Mouse (Mus musculus) left cerebral cortex, postnatal 36 days (tissue): ENCODE measurements around the gene Prps1l3. TPM values are rescaled to one million over a fixed set of nuclear protein-coding genes. Genes with fewer than 3 reads are reported as not detected.
"Not testable (repeated sequence)": the region's sequence is repeated elsewhere in the genome, so short reads cannot be mapped to it uniquely, and the experiment has no call there.

Source experiments
- DNase-seq, 2 experiments: peaks; one replicate each; pipeline ENCODE4 v3.0.0; 2021 to 2022; ENCODE audit warnings: low spot score in 2 of 2, mixed read lengths in 1 of 2
- intact Hi-C: fragments of 180-260 bp; cut with DNase I; formaldehyde crosslinking; loops from one replicate; pipeline ENCODE4 v1.15.1; 2025
- total RNA-seq, 2 experiments: library from RNA; stranded (reverse); gene quantifications; 2 replicates each; pipeline ENCODE4 v1.2.3; 2021

Gene Prps1l3
- 10 to 100 TPM; 12.9 to 14.6 TPM for total RNA-seq

DNA sequence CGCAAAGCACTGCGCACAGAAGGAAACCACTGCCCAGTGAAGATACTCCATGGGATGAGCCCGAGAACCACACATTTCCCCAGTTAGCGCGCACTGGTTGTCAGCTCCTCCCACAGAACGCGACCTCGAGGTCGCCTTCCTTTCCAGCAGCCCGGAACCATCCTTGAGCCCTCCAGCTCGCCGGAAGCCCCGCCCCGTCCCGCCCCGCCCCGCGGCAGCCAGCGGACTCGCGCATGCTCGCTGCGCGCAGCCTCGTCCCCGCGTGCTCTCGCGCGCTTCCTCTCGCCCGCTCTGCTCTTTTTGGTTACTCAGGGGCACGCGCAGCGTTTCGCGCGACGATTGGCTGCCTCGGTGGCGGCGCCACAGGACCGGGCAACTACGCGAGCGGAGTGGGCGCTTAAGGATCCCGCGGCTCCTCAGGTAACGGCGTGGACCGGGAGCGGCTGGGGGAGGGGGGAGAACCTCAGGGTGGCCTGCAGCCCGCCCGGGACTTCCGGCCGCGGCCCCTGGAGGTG is at the start of gene Prps1l3, which contains the start of gene Mipol1:
Gene Prps1l3, plus strand, starts transcription at position 221 of the 515 bp plus-strand sequence.
Gene Mipol1, plus strand, starts transcription at position 236 of the 515 bp plus-strand sequence.
- DNase-seq: peak; percentile 88 to 91
- intact Hi-C loops: no loop called here

DNA sequence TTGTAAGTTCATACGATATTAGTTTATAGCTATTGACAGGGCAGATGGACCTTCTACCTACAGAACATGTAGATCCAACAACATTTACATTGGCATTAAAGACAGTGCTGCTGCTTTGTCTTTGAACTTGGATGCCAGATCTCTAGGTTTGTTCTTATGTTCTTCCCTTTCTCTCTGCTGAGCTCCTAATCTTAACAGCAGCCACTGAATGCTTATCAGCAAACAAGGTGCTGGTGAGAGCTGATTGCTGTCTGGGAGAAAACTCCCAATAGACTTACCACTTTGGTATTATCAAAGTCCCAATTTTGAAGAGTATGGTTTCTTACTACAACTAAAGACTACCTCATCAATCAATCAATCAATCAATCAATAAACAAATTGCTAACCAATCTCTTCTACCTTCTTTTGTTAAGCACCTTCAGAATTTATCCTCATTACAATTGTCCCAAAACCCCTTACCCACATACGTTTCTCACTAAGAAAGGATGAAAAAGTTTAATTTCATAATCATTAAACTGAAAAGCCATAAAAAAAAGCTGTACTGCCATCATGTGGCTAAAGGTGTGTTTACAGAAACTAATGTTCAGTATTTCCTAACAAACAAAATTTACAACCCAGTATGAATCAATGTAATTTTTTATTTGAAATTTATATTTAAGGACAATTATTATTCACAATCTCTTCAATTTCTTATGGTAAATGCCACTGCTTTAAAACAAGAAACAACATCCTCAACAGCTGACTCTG is 45.6 kb upstream of the Prps1l3 start:
- no peak for DNase-seq
- intact Hi-C loops: loop anchor here (5.0 to 10.0 kb wide), 2 partner anchors 200 to 597 kb away; no protein-coding TSS in a partner anchor

GRCm38 (mm10) chr12:57185475-57185874 is 44.7 kb upstream of the Prps1l3 start:
- DNase-seq: no peak
- intact Hi-C loops: loop anchor here (5.0 to 10.0 kb wide), 2 partner anchors 201 to 598 kb away; no protein-coding TSS in a partner anchor

DNA sequence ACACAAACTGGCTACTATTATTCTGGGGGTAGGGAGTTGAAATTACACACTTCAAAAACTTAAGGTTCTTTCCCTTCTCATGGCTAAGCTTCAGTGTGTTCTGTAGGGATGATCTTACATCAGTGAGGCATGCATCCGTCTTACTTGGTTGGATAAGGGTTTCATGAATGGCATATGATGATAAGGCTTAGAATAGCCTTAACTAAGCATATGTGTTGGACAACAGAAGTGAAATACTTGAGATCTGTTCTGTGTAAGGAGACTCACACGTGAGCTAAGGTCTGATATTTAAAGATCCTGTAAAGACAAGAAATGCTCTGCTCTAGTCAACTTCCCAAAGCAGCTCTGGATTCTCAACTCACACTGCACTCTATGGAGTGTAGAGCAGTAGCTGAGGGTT is 44.1 kb upstream of the Prps1l3 start:
- intact Hi-C loops: loop anchor here (5.0 to 10.0 kb wide), 2 partner anchors 201 to 599 kb away; no protein-coding TSS in a partner anchor

GRCm38 (mm10) chr12:57187032-57187431 is 43.2 kb upstream of the Prps1l3 start:
- intact Hi-C loops: loop anchor here (5.0 to 10.0 kb wide), 2 partner anchors 202 to 600 kb away; no protein-coding TSS in a partner anchor
- no peak for DNase-seq

More for the DNA sequence above, 44.1 kb upstream of the Prps1l3 start:
- no peak for DNase-seq

- no peak for DNase-seq
- intact Hi-C loops: loop anchor here (10.0 kb wide), 1 partner anchor 510 kb away; no protein-coding TSS in a partner anchor
Observed at GRCm38 (mm10) chr12:57194609-57195008, 35.6 kb upstream of the Prps1l3 start.

DNA sequence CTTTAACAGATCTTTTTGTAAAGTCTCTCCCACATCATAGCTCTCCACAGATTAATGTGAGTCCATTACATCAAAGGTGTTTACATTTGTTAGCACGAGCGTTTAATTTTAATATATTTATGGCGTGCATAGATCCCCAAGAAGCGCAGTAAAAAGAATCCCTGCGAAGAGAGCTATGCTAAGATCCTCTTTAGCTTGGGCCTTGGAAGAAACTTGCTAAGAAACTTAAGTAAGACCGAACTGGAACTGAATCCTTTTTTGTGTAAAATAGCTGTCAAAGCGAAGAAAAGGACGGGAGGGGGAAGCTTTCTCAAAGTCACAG is 34.0 kb upstream of the Prps1l3 start:
- intact Hi-C loops: loop anchor here (10.0 kb wide), 1 partner anchor 511 kb away; no protein-coding TSS in a partner anchor
- no peak for DNase-seq

DNA sequence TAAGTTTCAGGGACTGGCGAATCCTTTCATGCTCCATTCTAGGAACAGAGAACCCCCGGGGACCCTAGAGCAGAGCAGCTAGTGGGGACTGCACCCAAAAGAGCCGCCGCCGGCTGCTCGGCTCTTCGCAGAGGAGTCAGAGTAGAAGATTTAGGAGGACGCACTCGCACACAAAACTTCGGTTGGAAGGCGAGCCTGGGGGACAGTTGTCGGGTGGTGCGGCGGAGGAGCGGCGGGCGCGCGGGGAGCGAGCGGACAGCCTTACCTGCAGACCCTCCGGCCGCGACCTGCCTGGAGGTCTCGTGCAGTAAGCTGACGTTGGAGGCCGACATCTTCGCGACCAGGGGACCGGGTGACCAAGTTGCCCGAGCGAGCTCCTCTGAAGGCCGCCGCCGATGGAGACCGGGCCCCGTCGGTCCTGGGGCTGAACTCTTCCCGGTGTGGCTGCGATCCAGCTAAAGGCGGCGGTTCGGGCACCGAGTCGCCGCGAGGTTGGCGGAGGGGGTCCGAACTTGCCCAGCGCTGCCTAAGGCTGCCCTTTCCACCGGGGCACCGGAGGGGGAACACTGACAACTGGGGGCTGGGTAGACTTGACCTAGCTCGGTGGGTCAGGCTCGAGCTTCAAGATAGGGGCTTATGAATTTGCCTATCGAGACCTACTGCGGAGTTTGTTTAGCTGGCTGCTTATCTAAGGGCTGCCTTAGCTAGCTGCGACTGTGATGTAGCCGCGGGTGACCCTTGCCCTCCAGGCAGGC is 33.4 kb upstream of the Prps1l3 start:
- intact Hi-C loops: loop anchor here (10.0 kb wide), 1 partner anchor 512 kb away; no protein-coding TSS in a partner anchor
- DNase-seq: no peak

DNA sequence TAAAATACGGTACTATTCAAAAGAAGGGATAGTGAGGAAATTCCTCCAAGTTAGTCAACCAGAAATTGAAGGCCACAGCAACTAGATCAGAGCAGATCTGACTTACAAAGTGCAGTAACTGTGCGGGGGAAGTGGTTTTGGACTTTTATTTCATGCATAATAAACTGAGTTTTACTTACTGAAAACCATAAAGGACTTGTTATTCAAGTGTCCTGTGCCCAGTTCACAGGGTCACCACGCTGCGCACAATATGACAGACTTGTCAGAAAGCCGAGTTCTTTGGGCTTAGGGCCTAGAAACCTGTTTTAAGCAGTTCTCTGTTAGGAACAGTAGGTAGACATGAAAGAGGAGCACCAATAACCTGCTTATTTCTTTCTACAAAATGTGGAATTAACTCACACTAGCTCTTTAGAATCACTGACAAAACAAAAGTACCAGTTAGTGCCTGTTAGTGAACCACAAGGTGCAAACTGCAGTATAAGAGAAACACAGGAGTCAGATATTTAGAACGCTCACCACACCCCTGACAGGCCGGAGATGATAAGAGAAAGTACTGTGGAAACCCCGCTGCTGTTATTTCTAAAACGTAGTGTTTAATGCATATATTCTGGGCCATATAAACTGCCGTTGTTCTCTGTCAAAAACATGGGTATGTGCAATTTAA is 32.7 kb upstream of the Prps1l3 start, which contains the start of gene Slc25a21:
Gene Slc25a21, minus strand, starts transcription at position 110 of the 664 bp plus-strand sequence.
- no peak for DNase-seq
- intact Hi-C loops: loop anchor here (10.0 kb wide), 1 partner anchor 513 kb away; no protein-coding TSS in a partner anchor

GRCm38 (mm10) chr12:57198269-57198668 is 31.9 kb upstream of the Prps1l3 start:
- intact Hi-C loops: loop anchor here (10.0 kb wide), 1 partner anchor 513 kb away; no protein-coding TSS in a partner anchor
- no peak for DNase-seq

DNA sequence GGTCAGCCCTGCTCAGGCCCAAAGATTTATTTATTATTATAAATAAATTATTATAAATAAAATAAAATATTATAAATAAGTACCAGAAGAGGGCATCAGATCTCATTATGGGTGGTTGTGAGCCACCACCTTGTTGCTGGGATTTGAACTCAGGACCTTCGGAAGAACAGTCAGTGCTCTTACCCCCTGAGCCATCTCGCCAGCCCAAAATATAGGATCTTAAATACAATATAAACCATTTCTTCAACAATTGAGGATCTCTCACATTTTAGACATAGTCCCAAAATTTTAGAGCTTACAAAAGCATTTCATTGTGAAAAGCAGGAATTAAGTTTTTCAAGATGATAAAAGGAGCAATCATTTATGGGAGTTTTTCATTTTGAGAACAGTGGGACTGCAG is 30.8 kb upstream of the Prps1l3 start:
- intact Hi-C loops: loop anchor here (10.0 kb wide), 1 partner anchor 515 kb away; no protein-coding TSS in a partner anchor
- DNase-seq: no peak

- intact Hi-C loops: no loop called here
- DNase-seq: no peak
Observed at GRCm38 (mm10) chr12:57201901-57202300, 28.3 kb upstream of the Prps1l3 start.

- DNase-seq: no peak
- intact Hi-C loops: no loop called here
Observed at GRCm38 (mm10) chr12:57204276-57204851, 25.8 kb upstream of the Prps1l3 start.

GRCm38 (mm10) chr12:57211353-57212311 is 18.6 kb upstream of the Prps1l3 start:
- intact Hi-C loops: no loop called here
- DNase-seq: peak; percentile 10

DNA sequence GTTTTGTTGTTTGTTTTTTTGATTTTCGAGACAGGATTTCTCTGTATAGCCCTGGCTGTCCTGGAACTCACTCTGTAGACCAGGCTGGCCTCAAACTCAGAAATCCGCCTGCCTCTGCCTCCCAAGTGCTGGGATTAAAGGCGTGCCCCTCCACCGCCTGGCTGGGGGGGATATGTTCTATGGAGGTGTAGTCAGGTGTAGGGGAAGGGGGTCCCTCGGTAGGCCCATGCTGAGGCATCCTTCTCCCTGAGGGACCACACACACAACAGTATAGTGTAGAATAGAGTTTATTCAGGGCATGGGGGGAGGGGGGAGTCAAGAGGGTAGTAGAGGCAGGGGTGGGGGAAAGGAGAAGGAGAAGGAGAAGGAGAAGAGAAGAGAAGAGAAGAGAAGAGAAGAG is 17.7 kb upstream of the Prps1l3 start:
- DNase-seq, intact Hi-C loops: not testable (repeated sequence)

DNA sequence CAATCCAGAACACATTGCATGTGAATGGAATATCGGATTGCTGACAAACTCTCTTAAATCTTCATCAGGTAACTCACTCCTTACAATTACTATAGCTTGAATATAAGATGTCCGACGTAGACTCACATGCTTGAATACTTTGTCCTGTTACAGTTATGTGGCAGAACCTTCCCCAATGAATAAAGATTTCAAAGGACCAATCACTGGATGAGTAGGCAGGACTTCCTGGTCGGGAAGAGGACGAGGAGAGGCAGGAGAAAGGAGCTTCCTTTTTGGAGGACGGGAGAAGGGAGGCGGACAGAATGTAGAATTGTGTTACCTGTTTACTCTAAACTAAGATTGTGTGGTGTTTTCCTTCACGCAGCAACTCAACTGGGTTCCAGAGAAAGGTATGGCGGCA is 3.8 kb upstream of the Prps1l3 start:
- intact Hi-C loops: no loop called here
- no peak for DNase-seq

DNA sequence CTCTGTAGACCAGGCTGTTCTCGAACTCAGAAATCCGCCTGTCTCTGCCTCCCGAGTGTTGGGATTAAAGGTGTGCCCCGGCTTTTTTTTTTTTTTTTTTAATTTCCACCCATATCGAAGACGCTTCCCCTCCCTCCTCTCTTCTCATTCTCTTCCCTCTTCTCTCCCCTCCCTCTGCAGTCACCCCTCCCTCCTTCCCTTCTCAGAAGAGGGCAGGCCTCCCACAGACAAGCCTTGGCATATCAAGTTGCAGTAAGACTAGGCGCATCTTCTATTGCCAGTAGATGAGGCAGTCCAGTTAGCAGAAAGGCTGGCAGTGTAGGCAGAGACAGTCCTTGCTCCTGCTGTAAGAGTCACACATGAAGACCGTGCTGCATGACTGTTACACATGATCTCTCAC is 2.4 kb upstream of the Prps1l3 start:
- intact Hi-C loops: no loop called here
- DNase-seq: no peak

DNA sequence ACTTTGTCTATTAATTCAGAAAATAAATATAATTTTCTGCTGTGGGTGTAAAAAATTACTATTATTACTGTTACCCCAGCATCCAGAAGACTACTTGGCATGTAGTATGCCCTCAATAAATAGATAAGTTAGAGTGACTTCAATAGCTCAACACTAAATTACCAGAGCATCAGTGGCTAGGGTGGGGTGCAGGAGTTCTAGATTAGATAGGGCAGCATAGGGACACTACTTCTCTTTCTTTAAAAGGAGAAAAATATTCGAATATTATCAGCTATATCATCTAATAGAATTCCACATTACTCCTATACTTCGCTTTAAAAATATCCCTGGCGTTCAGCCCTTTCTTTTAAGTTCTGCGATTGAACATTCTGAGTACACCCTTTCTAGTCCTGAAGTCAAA is 509 bp upstream of the Prps1l3 start:
- no peak for DNase-seq
- intact Hi-C loops: no loop called here
